Mouse (Mus musculus): Measurements from ENCODE around the gene Gid8. TPM values are rescaled to one million over a fixed set of nuclear protein-coding genes. Genes with fewer than 3 reads are reported as not detected.
A peak's percentile ranks its signal among the peaks of the same experiment; 100 is the strongest.

The Gid8 gene
- polyA plus RNA-seq, 1 experiment from 2014 or later, result 56.3 TPM

DNA sequence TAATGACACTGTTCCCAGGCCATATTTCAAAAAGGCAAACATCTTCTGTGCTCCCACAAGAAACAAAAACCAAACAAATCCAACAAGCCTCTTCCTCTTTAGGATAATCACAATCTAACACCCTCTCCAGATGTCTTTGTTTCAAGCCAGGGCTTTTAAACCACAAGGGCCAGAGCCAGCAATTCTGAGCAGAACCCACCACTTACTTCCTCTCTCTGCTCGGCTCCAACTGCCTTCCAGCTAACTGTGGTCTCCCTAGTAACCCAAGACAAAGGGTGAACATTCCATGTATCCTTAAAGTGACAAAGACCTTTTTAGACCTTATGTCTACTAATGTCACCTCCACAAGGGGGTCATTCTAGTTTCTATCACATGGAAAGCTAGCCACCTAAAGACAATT, 17.3 kb upstream of the Gid8 start:
- Histone ChIP-seq H3K4me2 (ENCODE audit: low read length) (peak overlapping the region; percentile 19; the same call in 1 of the 2 replicates), H3K4me3 (ENCODE audit: low read depth, low read length) (no peak overlapping the region), H3K9ac (ENCODE audit: low read length) (peak overlapping the region; percentile 33; the same call in 1 of the 2 replicates), H3K4me1 (ENCODE audit: control insufficient read depth, insufficient read depth, low read length) (0 out of 2 replicates have a peak, but pooled peaks cover 6% of the 10 kb centered on the region), H3K36me3 (ENCODE audit: control insufficient read depth, insufficient read depth, low read length) (peaks cover 36% of the 10 kb centered on the region), H3K27ac (ENCODE audit: low read depth, low read length) (peak overlapping the region; percentile 65), H3K27me3 (replicated peaks; ENCODE audit: control insufficient read depth, insufficient read depth, low read length) (no peaks in the 10 kb centered on the region), H3K9me3 (replicated peaks; ENCODE audit: control insufficient read depth, low read length) (no peaks in the 10 kb centered on the region)
- 0% methylated on average over 1 of the region's 1 CpGs for WGBS
- DNase-seq (ENCODE audit: low spot score), result peak; percentile 58
- ATAC-seq, result peak; percentile 55; the same call in 1 of the 2 replicates

DNA sequence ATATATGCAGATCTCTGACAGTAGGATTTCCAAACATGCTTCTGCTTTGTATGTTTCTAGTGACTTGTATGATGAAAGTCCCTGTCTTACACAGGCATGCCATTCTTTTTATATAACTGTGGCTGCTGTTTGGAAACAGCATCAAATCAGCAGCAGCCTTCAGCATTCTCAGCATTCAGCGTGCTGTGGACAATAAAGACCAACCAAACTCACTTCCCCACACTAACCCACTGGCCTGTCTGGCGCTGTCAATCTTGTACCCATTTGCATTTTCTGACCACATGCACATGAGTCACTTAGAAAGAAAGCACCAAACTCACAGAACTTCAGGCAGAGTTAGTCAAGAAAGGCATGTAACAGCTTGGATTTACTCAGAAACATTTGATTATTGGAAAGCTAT, 14.7 kb upstream of the Gid8 start:
- WGBS, result 51% methylated on average over 2 of the region's 2 CpGs
- Histone ChIP-seq H3K4me1 (ENCODE audit: control insufficient read depth, insufficient read depth, low read length) (peaks cover 15% of the 10 kb centered on the region), H3K9me3 (replicated peaks; ENCODE audit: control insufficient read depth, low read length) (no peaks in the 10 kb centered on the region), H3K4me3 (ENCODE audit: low read depth, low read length) (no peak overlapping the region), H3K4me2 (ENCODE audit: low read length) (no peak overlapping the region), H3K27me3 (replicated peaks; ENCODE audit: control insufficient read depth, insufficient read depth, low read length) (no peaks in the 10 kb centered on the region), H3K9ac (ENCODE audit: low read length) (no peak overlapping the region), H3K27ac (ENCODE audit: low read depth, low read length) (no peak overlapping the region), H3K36me3 (ENCODE audit: control insufficient read depth, insufficient read depth, low read length) (peaks cover 10% of the 10 kb centered on the region)
- ATAC-seq (no peak), DNase-seq (ENCODE audit: low spot score) (no peak)

- H3K4me1 ChIP-seq (ENCODE audit: control insufficient read depth, insufficient read depth, low read length), result peaks cover 21% of the 10 kb centered on the region
- no peaks in the 10 kb centered on the region for H3K27me3 ChIP-seq (replicated peaks; ENCODE audit: control insufficient read depth, insufficient read depth, low read length)
- H3K4me3 ChIP-seq (ENCODE audit: low read depth, low read length), result peak overlapping the region; percentile 62
- peak overlapping the region; percentile 90; the same call in 1 of the 2 replicates for H3K9ac ChIP-seq (ENCODE audit: low read length)
- no peak overlapping the region for H3K27ac ChIP-seq (ENCODE audit: low read depth, low read length)
- WGBS, result 73% methylated on average over 5 of the region's 5 CpGs
- ATAC-seq (no peak), DNase-seq (ENCODE audit: low spot score) (no peak)
- H3K4me2 ChIP-seq (ENCODE audit: low read length), result peak overlapping the region; percentile 86
- no peaks in the 10 kb centered on the region for H3K9me3 ChIP-seq (replicated peaks; ENCODE audit: control insufficient read depth, low read length)
- 0 out of 2 replicates have a peak, but pooled peaks cover under 1% of the 10 kb centered on the region for H3K36me3 ChIP-seq (ENCODE audit: control insufficient read depth, insufficient read depth, low read length)
Observed at GRCm38 (mm10) chr2:180700457-180700856, 9.5 kb upstream of the Gid8 start.

DNA sequence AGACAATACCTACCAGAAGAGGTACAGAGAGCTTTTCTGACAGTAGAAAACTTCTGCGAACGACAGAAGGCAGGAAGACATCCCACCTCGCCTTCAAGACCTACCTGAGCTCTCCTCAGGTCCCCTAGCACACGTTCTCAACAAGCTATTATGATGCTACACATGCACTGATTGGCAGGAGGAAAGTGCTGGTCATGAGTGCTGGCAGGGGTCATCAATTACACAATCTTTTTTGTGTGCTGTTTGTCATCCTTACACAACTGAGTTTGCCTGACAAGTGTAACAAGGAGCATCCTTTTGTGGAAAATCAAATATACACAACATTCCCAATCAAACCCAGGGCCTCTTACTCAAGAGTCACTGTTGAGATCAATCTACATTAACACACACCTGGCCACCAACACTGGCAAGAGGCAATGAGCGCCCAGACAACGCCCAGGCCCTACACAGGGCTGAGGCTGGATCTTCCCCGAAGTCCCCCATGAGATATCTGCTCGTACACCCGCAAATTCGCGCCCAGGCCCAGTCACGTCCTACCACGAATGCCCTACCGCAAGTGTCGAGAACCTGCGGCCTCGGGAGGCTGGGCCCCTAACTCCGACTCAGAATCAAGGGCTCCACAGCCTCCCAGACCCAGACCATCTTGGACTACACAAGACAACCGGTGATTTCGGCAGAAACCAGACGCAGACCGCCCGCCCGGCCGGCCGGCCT, 8.7 kb upstream of the Gid8 start:
- Histone ChIP-seq H3K27me3 (replicated peaks; ENCODE audit: control insufficient read depth, insufficient read depth, low read length) (no peaks in the 10 kb centered on the region), H3K4me3 (ENCODE audit: low read depth, low read length) (peak overlapping the region; percentile 62), H3K4me1 (ENCODE audit: control insufficient read depth, insufficient read depth, low read length) (peaks cover 21% of the 10 kb centered on the region), H3K27ac (ENCODE audit: low read depth, low read length) (peak overlapping the region; percentile 94), H3K9me3 (replicated peaks; ENCODE audit: control insufficient read depth, low read length) (no peaks in the 10 kb centered on the region), H3K4me2 (ENCODE audit: low read length) (peak overlapping the region; percentile 86), H3K36me3 (ENCODE audit: control insufficient read depth, insufficient read depth, low read length) (0 out of 2 replicates have a peak, but pooled peaks cover 2% of the 10 kb centered on the region), H3K9ac (ENCODE audit: low read length) (peak overlapping the region; percentile 90)
- no peak; the same call in 1 of the 2 replicates for ATAC-seq
- WGBS, result 4% methylated on average over 26 of the region's 26 CpGs
- DNase-seq (ENCODE audit: low spot score), result no peak

DNA sequence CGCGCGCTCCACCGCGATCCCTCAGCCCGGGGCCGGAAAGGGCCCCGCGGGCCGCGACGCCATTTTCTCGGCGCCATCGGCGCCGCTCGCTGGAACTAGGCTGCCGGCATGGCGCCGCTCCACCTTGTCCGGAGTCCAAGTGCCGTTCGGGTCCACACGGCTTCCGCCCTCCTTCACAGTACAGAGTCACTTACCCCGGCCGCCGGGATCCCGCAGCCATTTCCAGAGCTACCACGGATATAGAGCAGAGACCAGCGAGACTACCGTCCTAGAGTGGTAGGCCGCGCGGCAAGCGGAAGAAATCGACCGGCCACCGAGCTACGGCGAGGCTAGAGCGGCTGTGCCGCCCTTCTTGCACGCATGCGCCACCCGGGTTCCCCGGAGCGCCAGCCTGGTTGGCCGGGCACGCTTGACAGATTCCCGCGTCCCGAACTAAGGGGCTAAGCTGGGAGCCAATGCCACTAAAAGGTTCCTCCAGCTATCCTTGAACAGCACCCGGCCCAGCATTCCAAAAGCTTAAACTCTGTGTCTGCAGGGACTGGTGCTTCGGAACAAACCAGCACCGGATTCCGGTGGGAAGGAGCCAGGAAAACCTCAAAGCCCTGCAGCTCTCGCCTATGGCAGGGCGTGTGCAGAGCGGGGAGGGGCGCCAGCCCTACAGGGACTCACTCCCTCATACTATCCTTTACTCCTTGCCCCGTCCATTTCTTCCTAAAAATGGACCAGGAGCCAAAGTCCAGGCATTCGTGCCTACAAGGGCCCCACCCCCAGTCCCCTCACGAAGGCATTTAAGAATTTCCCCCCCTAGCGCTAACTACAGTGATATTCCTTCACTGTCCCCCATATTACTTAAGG, 7.9 kb upstream of the Gid8 start:
- DNase-seq (ENCODE audit: low spot score) (peak; percentile 96), ATAC-seq (peak; percentile 96)
- H3K27ac ChIP-seq (ENCODE audit: low read depth, low read length), result peak overlapping the region; percentile 94
- H3K4me3 ChIP-seq (ENCODE audit: low read depth, low read length), result peak overlapping the region; percentile 62
- peaks cover 4% of the 10 kb centered on the region; the same call in 1 of the 2 replicates for H3K36me3 ChIP-seq (ENCODE audit: control insufficient read depth, insufficient read depth, low read length)
- H3K27me3 ChIP-seq (replicated peaks; ENCODE audit: control insufficient read depth, insufficient read depth, low read length), result no peaks in the 10 kb centered on the region
- no peaks in the 10 kb centered on the region for H3K9me3 ChIP-seq (replicated peaks; ENCODE audit: control insufficient read depth, low read length)
- peak overlapping the region; percentile 90 for H3K9ac ChIP-seq (ENCODE audit: low read length)
- peak overlapping the region; percentile 86 for H3K4me2 ChIP-seq (ENCODE audit: low read length)
- under 1% methylated on average over 66 of the region's 66 CpGs for WGBS
- H3K4me1 ChIP-seq (ENCODE audit: control insufficient read depth, insufficient read depth, low read length), result peaks cover 21% of the 10 kb centered on the region

DNA sequence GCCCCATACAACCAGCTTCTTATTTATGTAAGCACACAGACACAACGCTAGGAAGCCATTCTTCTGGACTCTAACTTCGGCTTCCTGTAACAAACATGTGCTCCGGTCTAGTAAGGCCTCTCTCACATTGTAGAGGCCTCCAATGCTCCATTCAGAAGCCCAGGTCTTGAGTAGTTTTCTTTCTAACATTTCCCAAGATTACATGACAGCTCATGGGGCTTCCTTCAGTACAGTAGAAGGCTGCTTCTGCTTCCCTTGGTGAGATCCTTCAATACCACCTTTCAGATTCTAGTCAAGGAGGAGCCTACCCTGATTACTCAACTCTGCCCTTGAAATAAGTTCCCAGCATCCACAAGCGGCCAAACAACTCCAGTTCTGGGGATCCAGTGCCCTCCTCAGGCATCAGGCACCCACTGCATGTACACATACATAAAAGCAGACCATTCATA, 7.2 kb upstream of the Gid8 start:
- Histone ChIP-seq H3K9me3 (replicated peaks; ENCODE audit: control insufficient read depth, low read length) (no peaks in the 10 kb centered on the region), H3K27ac (ENCODE audit: low read depth, low read length) (peak overlapping the region; percentile 94), H3K4me1 (ENCODE audit: control insufficient read depth, insufficient read depth, low read length) (peaks cover 21% of the 10 kb centered on the region), H3K36me3 (ENCODE audit: control insufficient read depth, insufficient read depth, low read length) (peaks cover 5% of the 10 kb centered on the region; the same call in 1 of the 2 replicates), H3K9ac (ENCODE audit: low read length) (peak overlapping the region; percentile 90), H3K4me2 (ENCODE audit: low read length) (peak overlapping the region; percentile 86), H3K4me3 (ENCODE audit: low read depth, low read length) (peak overlapping the region; percentile 62), H3K27me3 (replicated peaks; ENCODE audit: control insufficient read depth, insufficient read depth, low read length) (no peaks in the 10 kb centered on the region)
- WGBS, result 36% methylated on average over 4 of the region's 4 CpGs
- DNase-seq (ENCODE audit: low spot score) (no peak), ATAC-seq (no peak)

- H3K9ac ChIP-seq (ENCODE audit: low read length), result no peak overlapping the region
- 83% methylated on average over 5 of the region's 5 CpGs for WGBS
- no peaks in the 10 kb centered on the region for H3K9me3 ChIP-seq (replicated peaks; ENCODE audit: control insufficient read depth, low read length)
- peaks cover 21% of the 10 kb centered on the region for H3K4me1 ChIP-seq (ENCODE audit: control insufficient read depth, insufficient read depth, low read length)
- DNase-seq (ENCODE audit: low spot score), result no peak
- H3K4me3 ChIP-seq (ENCODE audit: low read depth, low read length), result no peak overlapping the region
- H3K36me3 ChIP-seq (ENCODE audit: control insufficient read depth, insufficient read depth, low read length), result peaks cover 5% of the 10 kb centered on the region; the same call in 1 of the 2 replicates
- H3K27ac ChIP-seq (ENCODE audit: low read depth, low read length), result no peak overlapping the region
- 0 out of 2 replicates have a peak overlapping the region, but pooled peaks have one; percentile 86 for H3K4me2 ChIP-seq (ENCODE audit: low read length)
- no peak for ATAC-seq
- no peaks in the 10 kb centered on the region for H3K27me3 ChIP-seq (replicated peaks; ENCODE audit: control insufficient read depth, insufficient read depth, low read length)
Observed at GRCm38 (mm10) chr2:180703175-180703574, 6.7 kb upstream of the Gid8 start.

GRCm38 (mm10) chr2:180703645-180704359, 6.1 kb upstream of the Gid8 start:
- H3K4me3 ChIP-seq (ENCODE audit: low read depth, low read length), result no peak overlapping the region
- DNase-seq (ENCODE audit: low spot score) (no peak), ATAC-seq (no peak)
- H3K36me3 ChIP-seq (ENCODE audit: control insufficient read depth, insufficient read depth, low read length), result peaks cover 5% of the 10 kb centered on the region; the same call in 1 of the 2 replicates
- WGBS, result 82% methylated on average over 3 of the region's 3 CpGs
- no peaks in the 10 kb centered on the region for H3K9me3 ChIP-seq (replicated peaks; ENCODE audit: control insufficient read depth, low read length)
- no peak overlapping the region for H3K27ac ChIP-seq (ENCODE audit: low read depth, low read length)
- no peak overlapping the region for H3K4me2 ChIP-seq (ENCODE audit: low read length)
- H3K27me3 ChIP-seq (replicated peaks; ENCODE audit: control insufficient read depth, insufficient read depth, low read length), result no peaks in the 10 kb centered on the region
- H3K9ac ChIP-seq (ENCODE audit: low read length), result no peak overlapping the region
- H3K4me1 ChIP-seq (ENCODE audit: control insufficient read depth, insufficient read depth, low read length), result peaks cover 27% of the 10 kb centered on the region
